Mouse (Mus musculus) hindbrain, embryonic 10.5 days (tissue): ENCODE results near the gene Cdkn2aip. TPM values are rescaled to one million over a fixed set of nuclear protein-coding genes. Genes with fewer than 3 reads are reported as not detected.

ENCODE experiments used
- DNase-seq: peaks from one replicate; pipeline ENCODE4 v3.0.0-alpha.2; 2017; ENCODE audit warnings: low spot score
- H3K27ac ChIP-seq: fragments of 300-500 bp; sonication (generic); 2 replicates; pipeline ENCODE4 v1.5.1; 2016; ENCODE audit warnings: mild to moderate bottlenecking, moderate library complexity
- H3K27me3 ChIP-seq: fragments of 300-500 bp; sonication (generic); 2 replicates; pipeline ENCODE4 v1.6.1; 2016; ENCODE audit warnings: mild to moderate bottlenecking; ENCODE audit not compliant: poor library complexity, insufficient read depth, severe bottlenecking
- H3K36me3 ChIP-seq: fragments of 300-500 bp; sonication (generic); 2 replicates; pipeline ENCODE4 v1.6.1; 2016; ENCODE audit warnings: mild to moderate bottlenecking, moderate library complexity
- H3K4me1 ChIP-seq: fragments of 300-500 bp; sonication (generic); replicated peaks from 2 replicates; pipeline ENCODE4 v1.6.1; 2016; ENCODE audit warnings: mild to moderate bottlenecking
- H3K4me3 ChIP-seq: fragments of 300-500 bp; sonication (generic); 2 replicates; pipeline ENCODE4 v1.5.1; 2016; ENCODE audit warnings: mild to moderate bottlenecking, moderate library complexity
- H3K9me3 ChIP-seq: fragments of 300-500 bp; sonication (generic); 2 replicates; pipeline ENCODE4 v1.6.1; 2016; ENCODE audit warnings: mild to moderate bottlenecking, moderate library complexity
- WGBS: fragments of 180-500 bp; shearing (Covaris S2); methylation state at CpG from one replicate; pipeline ENCODE4 v1.1.7; 2016; 5-methylcytosine and 5-hydroxymethylcytosine counted together
- polyA plus RNA-seq: library from polyadenylated mRNA; unstranded; fragments of >200 nt; fragmentation: Nextera tagmentation; extraction: Ambion mirVana; gene quantifications from 2 replicates; pipeline ENCODE4 v1.2.1, GENCODE M21; 2016

Gene Cdkn2aip
- polyA plus RNA-seq, 1 experiment from 2014 or later, result 39.2 TPM

GRCm38 (mm10) chr8:47673317-47674139 is 40.2 kb downstream of the Cdkn2aip start:
- Histone ChIP-seq H3K4me1 (peaks cover 18% of the 10 kb centered on the region), H3K27me3 (no peaks in the 10 kb centered on the region), H3K27ac (peak overlapping the region; percentile 98), H3K36me3 (peaks cover 7% of the 10 kb centered on the region), H3K4me3 (peak overlapping the region; percentile 97), H3K9me3 (no peaks in the 10 kb centered on the region; the same call in 1 of the 2 replicates)
- peak; percentile 93 for DNase-seq
- WGBS, result under 1% methylated on average over 53 of the region's 53 CpGs

- 79% methylated on average over 8 of the region's 8 CpGs for WGBS
These were observed 49.4 kb downstream of the Cdkn2aip start for GRCm38 (mm10) chr8:47664231-47664785.

GRCm38 (mm10) chr8:47663201-47663600 is 50.5 kb downstream of the Cdkn2aip start:
- peaks cover 22% of the 10 kb centered on the region for H3K36me3 ChIP-seq

More at GRCm38 (mm10) chr8:47664231-47664785, 49.4 kb downstream of the Cdkn2aip start:
- Histone ChIP-seq H3K27ac (no peak overlapping the region), H3K36me3 (peaks cover 32% of the 10 kb centered on the region), H3K27me3 (no peaks in the 10 kb centered on the region), H3K4me1 (no peaks in the 10 kb centered on the region), H3K9me3 (no peaks in the 10 kb centered on the region), H3K4me3 (no peak overlapping the region)
- no peak for DNase-seq

GRCm38 (mm10) chr8:47662716-47663115 is 51.0 kb downstream of the Cdkn2aip start:
- Histone ChIP-seq H3K27ac (no peak overlapping the region), H3K4me3 (no peak overlapping the region), H3K27me3 (no peaks in the 10 kb centered on the region), H3K9me3 (no peaks in the 10 kb centered on the region), H3K36me3 (peaks cover 17% of the 10 kb centered on the region), H3K4me1 (no peaks in the 10 kb centered on the region)
- 95% methylated on average over 5 of the region's 5 CpGs for WGBS
- no peak for DNase-seq

More at GRCm38 (mm10) chr8:47663201-47663600, 50.5 kb downstream of the Cdkn2aip start:
- Histone ChIP-seq H3K27me3 (no peaks in the 10 kb centered on the region), H3K27ac (no peak overlapping the region), H3K4me1 (no peaks in the 10 kb centered on the region), H3K9me3 (no peaks in the 10 kb centered on the region), H3K4me3 (no peak overlapping the region)
- 89% methylated on average over 5 of the region's 5 CpGs for WGBS
- no peak for DNase-seq

GRCm38 (mm10) chr8:47660394-47660793 is 53.3 kb downstream of the Cdkn2aip start:
- H3K36me3 ChIP-seq, result peaks cover 1% of the 10 kb centered on the region; the same call in 1 of the 2 replicates
- no peak for DNase-seq
- 0 out of 2 replicates have a peak, but pooled peaks cover 2% of the 10 kb centered on the region for H3K9me3 ChIP-seq
- no peak overlapping the region for H3K27ac ChIP-seq
- H3K4me1 ChIP-seq, result no peaks in the 10 kb centered on the region
- H3K27me3 ChIP-seq, result no peaks in the 10 kb centered on the region
- WGBS, result 92% methylated on average over 7 of the region's 7 CpGs
- H3K4me3 ChIP-seq, result no peak overlapping the region

GRCm38 (mm10) chr8:47659463-47659862 is 54.3 kb downstream of the Cdkn2aip start:
- Histone ChIP-seq H3K9me3 (0 out of 2 replicates have a peak, but pooled peaks cover 2% of the 10 kb centered on the region), H3K4me3 (no peak overlapping the region), H3K27ac (no peak overlapping the region), H3K36me3 (no peaks in the 10 kb centered on the region), H3K27me3 (no peaks in the 10 kb centered on the region), H3K4me1 (no peaks in the 10 kb centered on the region)
- 91% methylated on average over 5 of the region's 5 CpGs for WGBS
- no peak for DNase-seq

Other genes with a start within 250 kb of the Cdkn2aip start
- gene Trappc11, start 180.5 kb downstream of the Cdkn2aip start, polyA plus RNA-seq, result 34.7 and 39.0 TPM in 2 replicates
- gene Rwdd4a, start 180.3 kb downstream of the Cdkn2aip start, polyA plus RNA-seq, result 43.8 and 48.6 TPM in 2 replicates
- 11.4 and 11.7 TPM in 2 replicates for gene Ing2, start 38.4 kb downstream of the Cdkn2aip start, polyA plus RNA-seq
- 0.39 TPM in 1 of 2 replicates, not detected in the other for gene Cldn24, start 108.2 kb upstream of the Cdkn2aip start, polyA plus RNA-seq
- gene Cldn22, start 110.5 kb upstream of the Cdkn2aip start, polyA plus RNA-seq, result not detected in 2 replicates